Mouse (Mus musculus) R1 (cell line): ENCODE measurements around the gene Adcy7.

ENCODE experiments used
- DNase-seq: peaks from one replicate; pipeline ENCODE4 v3.0.0-alpha.2; 2018; ENCODE audit warnings: low read depth, low spot score

Gene Adcy7

GRCm38 (mm10) chr8:88272231-88273050 is at the start of gene Adcy7:
Gene Adcy7, plus strand, starts transcription at chr8:88272403.
- DNase-seq, result peak; percentile 77

DNA sequence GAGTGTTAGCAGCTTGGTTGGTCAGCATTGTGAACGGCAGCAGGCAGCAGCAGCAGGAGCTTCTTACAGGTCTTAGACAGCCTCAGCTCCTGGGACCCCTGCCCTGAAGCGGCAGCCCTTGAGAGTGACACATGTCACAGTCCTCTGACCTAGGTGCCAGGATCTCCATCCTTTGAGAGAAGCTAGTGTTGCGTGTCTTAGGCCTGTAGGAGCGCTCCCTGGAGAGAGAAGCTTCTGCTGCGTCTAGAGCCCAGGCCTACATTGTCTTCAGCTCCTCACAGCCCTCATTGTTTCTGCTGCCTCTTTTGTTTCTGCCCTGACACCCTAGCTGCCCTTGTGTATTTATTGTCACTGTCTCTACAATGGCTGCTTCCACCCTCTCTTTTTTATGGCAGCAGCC is 46.8 kb upstream of the Adcy7 start:
- DNase-seq, result no peak

GRCm38 (mm10) chr8:88227851-88228250 is 44.4 kb upstream of the Adcy7 start:
- no peak for DNase-seq

DNA sequence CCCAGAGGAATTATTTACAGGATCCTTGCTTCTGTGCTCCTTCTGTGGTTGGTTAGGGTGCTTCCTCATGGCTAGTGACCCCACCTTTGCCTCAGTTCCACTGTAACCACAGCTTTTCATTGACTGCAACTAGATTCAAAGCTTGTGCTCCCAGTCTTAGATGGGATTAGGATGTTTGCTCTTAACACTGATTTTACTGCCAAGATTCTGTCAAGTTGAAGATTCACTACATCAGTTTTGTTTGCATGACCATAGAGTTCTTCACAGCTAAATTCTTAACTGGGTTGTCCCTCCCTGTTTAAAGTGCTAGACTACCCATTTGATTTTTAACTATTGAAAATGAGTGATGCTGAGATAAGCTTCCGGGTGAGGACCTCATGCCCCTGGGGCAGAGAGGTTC is 43.9 kb upstream of the Adcy7 start:
- no peak for DNase-seq

- DNase-seq, result no peak
Observed at GRCm38 (mm10) chr8:88228800-88229199, 43.4 kb upstream of the Adcy7 start.

DNA sequence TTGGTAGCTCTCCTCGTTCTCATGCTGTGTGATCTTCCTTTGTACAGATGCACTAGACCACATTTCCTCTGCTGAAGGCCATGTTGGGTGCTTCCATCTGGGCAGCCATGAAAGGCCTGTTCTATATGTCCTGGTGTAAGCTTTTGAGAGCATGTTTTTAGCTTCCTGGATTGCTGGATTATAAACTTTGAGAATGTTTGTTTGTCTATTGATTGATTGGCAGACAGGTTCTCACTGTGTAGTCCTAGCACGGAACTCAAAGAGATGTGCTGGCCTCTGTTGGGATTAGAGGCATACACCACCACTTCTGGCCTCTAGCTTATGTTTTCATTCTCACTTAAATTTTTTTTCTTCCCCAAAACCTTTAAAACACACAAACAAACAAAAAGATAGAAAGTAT is 35.5 kb upstream of the Adcy7 start:
- DNase-seq, result no peak

GRCm38 (mm10) chr8:88237606-88238005 is 34.6 kb upstream of the Adcy7 start:
- no peak for DNase-seq

GRCm38 (mm10) chr8:88239277-88239676 is 32.9 kb upstream of the Adcy7 start:
- no peak for DNase-seq

DNA sequence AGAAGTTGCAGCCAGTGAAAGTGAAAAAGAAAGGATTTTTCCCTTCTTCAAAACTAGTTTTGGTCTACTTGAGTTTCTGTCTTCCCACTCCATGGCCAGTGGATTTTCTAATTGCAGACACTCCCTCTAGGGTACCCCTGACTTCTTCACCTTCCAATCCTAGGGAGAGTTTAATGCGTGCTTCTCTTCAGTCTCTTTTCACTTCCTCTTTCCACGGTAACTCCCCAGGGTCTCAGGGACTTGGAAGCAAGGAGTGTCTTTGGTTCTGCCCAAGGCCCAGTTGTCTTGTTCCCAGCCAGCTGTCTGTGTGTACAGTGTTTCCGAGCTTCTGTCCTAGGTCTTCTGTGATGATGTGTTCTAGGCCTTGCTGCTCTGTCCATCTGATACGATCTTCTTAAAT is 30.3 kb upstream of the Adcy7 start:
- no peak for DNase-seq

DNA sequence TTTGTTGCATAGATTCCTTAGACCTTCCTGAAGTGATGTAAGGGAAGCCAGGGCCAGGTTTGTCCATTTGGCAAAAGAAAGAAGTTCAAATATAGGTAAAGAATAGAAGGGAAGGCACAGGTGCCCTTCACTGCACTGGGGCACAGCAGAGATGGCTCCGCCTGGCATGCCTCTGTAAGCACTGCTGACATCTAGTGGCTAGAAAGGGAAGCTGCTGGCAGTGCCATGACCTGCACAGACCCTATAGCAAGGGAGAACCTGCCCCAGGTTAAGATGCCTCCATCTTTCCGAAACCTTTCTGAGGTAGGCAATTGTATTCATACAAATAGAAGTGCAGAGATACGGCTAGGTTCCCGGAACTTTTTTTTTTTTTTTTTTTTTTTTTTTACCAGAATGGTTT is 27.9 kb upstream of the Adcy7 start:
- peak; percentile 61 for DNase-seq

GRCm38 (mm10) chr8:88252791-88253190 is 19.4 kb upstream of the Adcy7 start:
- DNase-seq, result peak; percentile 64

DNA sequence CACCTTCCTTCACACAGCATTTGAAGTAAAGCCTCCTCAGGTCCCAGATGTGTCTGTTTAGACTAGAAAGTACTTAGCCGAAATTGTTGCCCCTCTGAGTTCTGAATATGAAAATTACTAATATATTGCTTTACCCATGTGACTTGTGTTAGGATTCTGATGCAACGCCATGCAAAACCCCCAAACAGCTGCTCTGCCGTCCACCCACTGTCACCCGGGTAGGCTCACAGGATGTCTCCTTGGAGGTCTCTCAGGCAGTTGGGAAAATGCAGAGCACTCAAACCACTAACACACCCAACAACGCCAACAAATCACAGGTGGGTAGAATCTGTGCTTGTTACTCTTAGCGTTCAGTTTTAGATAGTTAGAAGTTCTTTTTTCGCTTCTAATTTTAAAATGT is 17.2 kb upstream of the Adcy7 start:
- DNase-seq, result no peak

GRCm38 (mm10) chr8:88258024-88258423 is 14.2 kb upstream of the Adcy7 start:
- no peak for DNase-seq

GRCm38 (mm10) chr8:88258544-88258943 is 13.7 kb upstream of the Adcy7 start:
- no peak for DNase-seq

DNA sequence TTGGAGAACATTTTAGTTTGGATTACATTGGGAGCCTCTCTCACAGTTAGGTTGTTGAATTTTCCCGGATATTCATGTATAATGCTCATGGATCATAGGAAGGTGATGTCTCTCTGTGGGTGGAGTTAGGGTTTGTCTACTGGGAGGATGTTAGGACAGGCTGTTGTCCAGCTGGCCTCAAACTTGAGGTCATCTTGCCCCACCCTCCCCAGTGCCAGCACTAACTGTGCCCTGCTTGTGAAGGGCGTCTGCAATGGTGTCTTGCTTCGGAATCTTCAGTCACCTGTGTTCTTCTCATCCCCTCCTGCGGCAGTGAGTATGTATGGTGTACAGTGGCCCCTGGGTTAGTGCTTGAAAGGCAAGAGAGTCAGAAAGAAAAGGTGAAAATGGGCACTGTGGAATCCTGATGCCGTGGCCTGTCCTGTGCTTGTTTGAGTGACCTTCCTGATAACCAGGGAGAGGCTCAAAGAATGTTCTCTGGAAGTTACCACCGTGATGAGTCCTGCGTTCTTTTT is 11.7 kb upstream of the Adcy7 start:
- DNase-seq, result no peak

- DNase-seq, result peak; percentile 68
Observed at GRCm38 (mm10) chr8:88262831-88263635, 9.2 kb upstream of the Adcy7 start.

- peak; percentile 66 for DNase-seq
Observed at GRCm38 (mm10) chr8:88265511-88265910, 6.7 kb upstream of the Adcy7 start.

DNA sequence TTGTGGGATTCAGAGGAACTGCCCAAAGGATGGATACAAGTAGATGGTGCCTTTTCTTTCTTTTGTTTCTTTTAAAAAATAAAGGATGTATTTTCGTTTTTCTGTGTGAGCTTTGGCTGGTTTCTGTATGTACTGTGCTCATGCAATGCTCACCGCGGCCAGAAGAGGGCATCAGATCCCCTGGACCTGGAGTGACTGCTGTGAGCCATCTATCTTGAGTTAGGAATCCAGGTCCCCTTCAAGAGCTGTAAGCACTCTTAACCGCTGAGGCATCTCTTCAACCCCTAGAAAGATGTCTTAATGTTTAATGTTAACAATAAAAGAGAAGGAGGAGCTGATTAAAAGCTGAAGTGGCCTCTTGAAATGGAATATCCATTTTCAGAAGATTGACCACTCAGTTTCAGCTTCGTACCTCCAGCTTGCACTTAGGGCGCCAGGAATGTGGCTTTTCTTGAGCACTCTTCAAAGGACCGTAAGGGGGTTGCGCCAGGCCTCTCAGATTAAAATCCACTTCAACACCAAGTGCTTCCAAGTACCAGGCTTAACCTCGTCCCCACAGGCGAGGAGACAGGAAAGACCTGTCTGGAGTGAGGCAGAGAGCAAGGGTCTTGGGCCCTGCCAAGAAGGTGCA is 5.9 kb upstream of the Adcy7 start:
- DNase-seq, result peak; percentile 63

- DNase-seq, result no peak
Observed at GRCm38 (mm10) chr8:88266801-88267403, 5.3 kb upstream of the Adcy7 start.

- DNase-seq, result no peak
Observed at GRCm38 (mm10) chr8:88269107-88269875, 2.9 kb upstream of the Adcy7 start.

- peak; percentile 48 for DNase-seq
Observed at GRCm38 (mm10) chr8:88270086-88270485, 2.1 kb upstream of the Adcy7 start.
